ENCODE assay signal across 17 mouse cellular contexts in genomic region chr10:111665834-111666233, GRCm38 (mm10).
DNase-seq lines count a peak whose midpoint lies in the region; ATAC-seq lines count a peak whose summit lies in the region.
"Had no signal": no experiment of that assay in that cellular context is flagged by ENCODE, and none has a peak within 500 bp of the region (broad histone marks: within the 10 kb centered on the region; RNA-seq: fewer than 3 reads in every experiment).

No protein-coding gene starts in this region.

- peak; percentile 64; the same call in 1 of the 2 replicates for ATAC-seq in hindbrain, embryonic 16.5 days
- no peak for ATAC-seq in hindbrain, embryonic 14.5 days (ENCODE audit: low FRiP score)
- ATAC-seq: midbrain, embryonic 16.5 days had no signal

- H3K4me2 ChIP-seq in hindbrain, embryonic 16.5 days (ENCODE audit: low read length) = no peak overlapping the region
- no peak overlapping the region for H3K4me2 ChIP-seq in hindbrain, embryonic 14.5 days (replicated peaks)
- H3K4me2 ChIP-seq: limb, embryonic 15.5 days; neural tube, embryonic 12.5 days had no signal

- no peak overlapping the region for H3K4me3 ChIP-seq in hindbrain, embryonic 16.5 days (ENCODE audit: low read length)
- H3K4me3 ChIP-seq in hindbrain, embryonic 14.5 days (replicated peaks; ENCODE audit: low read length) = no peak overlapping the region
- H3K4me3 ChIP-seq: heart, adult 2 months; limb, embryonic 15.5 days; megakaryocyte, embryonic 14.5 days; neural tube, embryonic 12.5 days had no signal

- no peaks in the 10 kb centered on the region for H3K27me3 ChIP-seq in hindbrain, embryonic 16.5 days (replicated peaks; ENCODE audit: control insufficient read depth, insufficient read depth, low read length)
- 0 out of 2 replicates have a peak, but pooled peaks cover 5% of the 10 kb centered on the region for H3K27me3 ChIP-seq in hindbrain, embryonic 14.5 days (ENCODE audit: control insufficient read depth, insufficient read depth, low read length)
- H3K27me3 ChIP-seq: limb, embryonic 15.5 days; neural tube, embryonic 12.5 days had no signal

- no peaks in the 10 kb centered on the region for H3K4me1 ChIP-seq in hindbrain, embryonic 16.5 days (ENCODE audit: control insufficient read depth, insufficient read depth, low read depth, low read length)
- H3K4me1 ChIP-seq in hindbrain, embryonic 14.5 days (replicated peaks; ENCODE audit: control insufficient read depth, insufficient read depth, low read length) = no peaks in the 10 kb centered on the region

- no peaks in the 10 kb centered on the region for H3K36me3 ChIP-seq in hindbrain, embryonic 16.5 days (ENCODE audit: control insufficient read depth, insufficient read depth, low read length)
- no peaks in the 10 kb centered on the region for H3K36me3 ChIP-seq in hindbrain, embryonic 14.5 days (replicated peaks; ENCODE audit: control insufficient read depth, insufficient read depth)
- H3K36me3 ChIP-seq: limb, embryonic 15.5 days; neural tube, embryonic 12.5 days had no signal

- H3K9ac ChIP-seq in hindbrain, embryonic 16.5 days (ENCODE audit: low read depth, low read length) = no peak overlapping the region
- no peak overlapping the region for H3K9ac ChIP-seq in hindbrain, embryonic 14.5 days
- H3K9ac ChIP-seq: limb, embryonic 15.5 days; neural tube, embryonic 12.5 days had no signal

- H3K9me3 ChIP-seq in hindbrain, embryonic 16.5 days (ENCODE audit: control insufficient read depth, low read length) = no peaks in the 10 kb centered on the region
- no peaks in the 10 kb centered on the region for H3K9me3 ChIP-seq in hindbrain, embryonic 14.5 days (ENCODE audit: control insufficient read depth, low read length)
- H3K9me3 ChIP-seq: limb, embryonic 15.5 days; neural tube, embryonic 12.5 days had no signal

- 70% methylated on average over 14 of the region's 14 CpGs for WGBS in hindbrain, embryonic 16.5 days
- 75% methylated on average over 14 of the region's 14 CpGs for WGBS in hindbrain, embryonic 14.5 days

- no peak overlapping the region for H3K27ac ChIP-seq in hindbrain, embryonic 16.5 days (ENCODE audit: low read depth, low read length)
- no peak overlapping the region for H3K27ac ChIP-seq in hindbrain, embryonic 14.5 days
- H3K27ac ChIP-seq: heart, adult 2 months; limb, embryonic 15.5 days; neural tube, embryonic 12.5 days had no signal

- DNase-seq in cerebellum, postnatal 14 days = peak; percentile 57 to 68
- DNase-seq in cerebellum, adult 11-12 months = no peak
- DNase-seq in hindbrain, embryonic 14.5 days (ENCODE audit: low spot score) = no peak
- DNase-seq in retina, postnatal 1 day = peak; percentile 56
- no peak for DNase-seq in retina, embryonic 14.5 days (ENCODE audit: low spot score)
- peak; percentile 28 to 44 for DNase-seq in layer of hippocampus, postnatal 14 days (ENCODE audit: low spot score in 2 of 2)
- no peak for DNase-seq in heart, postnatal 10 days
- DNase-seq: gastrocnemius, postnatal 14 days; heart, adult 2 months; kidney, adult 2 months; kidney, postnatal 25 days; lung, postnatal 10 days had no signal

- intact Hi-C loops in heart, postnatal 10 days (cut with DNase I) = no loop called here

Comparison
In these comparisons a context has a peak if more than half of its experiments do, and no peak if none do; other contexts are left out.
1. DNase-seq: peak in cerebellum, postnatal 14 days (2 of 2), retina, postnatal 1 day (single experiment) and layer of hippocampus, postnatal 14 days (2 of 2); none in cerebellum, adult 11-12 months (single experiment), hindbrain, embryonic 14.5 days (single experiment), retina, embryonic 14.5 days (single experiment) and heart, postnatal 10 days (0 of 2).